Mouse (Mus musculus) bone marrow macrophage, adult 2 months (primary cell): ENCODE measurements around the gene Kcmf1.

Source experiments
- CTCF ChIP-seq: IDR thresholded peaks from 2 replicates; pipeline ENCODE4 v1.5.1; 2012; ENCODE audit warnings: low read depth, mild to moderate bottlenecking, low read length, moderate library complexity
- POLR2A ChIP-seq: IDR thresholded peaks from 2 replicates; pipeline ENCODE4 v1.6.1; 2012; ENCODE audit warnings: mild to moderate bottlenecking, low read depth, low read length, borderline replicate concordance

- TF ChIP-seq POLR2A (no peak), CTCF (no peak)
Measured at GRCm38 (mm10) chr6:72840867-72841780, 58.7 kb downstream of the Kcmf1 start.
